Mouse (Mus musculus) cerebellum, postnatal 4 days (tissue): ENCODE results near the gene Capn5.

Experiments
- DNase-seq, 2 experiments: peaks; one replicate each; pipeline ENCODE4 v3.0.0; 2022; ENCODE audit warnings: low spot score in 2 of 2, mixed read lengths in 1 of 2

Gene Capn5

GRCm38 (mm10) chr7:98148721-98149407, 29.2 kb downstream of the Capn5 start:
- no peak for DNase-seq

- peak in 1 of 2 experiments; percentile 38 for DNase-seq
Measured at GRCm38 (mm10) chr7:98147766-98148165, 30.3 kb downstream of the Capn5 start.

- DNase-seq = no peak
Measured at GRCm38 (mm10) chr7:98146447-98146845, 31.6 kb downstream of the Capn5 start.

GRCm38 (mm10) chr7:98145842-98146446, 32.1 kb downstream of the Capn5 start:
- no peak for DNase-seq

- no peak for DNase-seq
Measured at GRCm38 (mm10) chr7:98145402-98145801, 32.7 kb downstream of the Capn5 start, which contains the start of gene Omp. Gene Omp, minus strand, starts transcription at chr7:98145502.

- DNase-seq = no peak
Measured at GRCm38 (mm10) chr7:98142648-98143047, 35.4 kb downstream of the Capn5 start.

GRCm38 (mm10) chr7:98142247-98142646, 35.8 kb downstream of the Capn5 start:
- no peak for DNase-seq

- DNase-seq = peak in 1 of 2 experiments; percentile 39
Measured at GRCm38 (mm10) chr7:98141206-98141605, 36.9 kb downstream of the Capn5 start.

- no peak for DNase-seq
Measured at GRCm38 (mm10) chr7:98140597-98140996, 37.5 kb downstream of the Capn5 start.

GRCm38 (mm10) chr7:98139216-98139615, 38.9 kb downstream of the Capn5 start:
- no peak for DNase-seq

GRCm38 (mm10) chr7:98137995-98138394, 40.1 kb downstream of the Capn5 start:
- no peak for DNase-seq

- DNase-seq = no peak
Measured at GRCm38 (mm10) chr7:98137583-98137982, 40.5 kb downstream of the Capn5 start.

GRCm38 (mm10) chr7:98131751-98132150, 46.3 kb downstream of the Capn5 start:
- DNase-seq = no peak

GRCm38 (mm10) chr7:98125473-98125872, 52.6 kb downstream of the Capn5 start:
- peak in 1 of 2 experiments; percentile 39 for DNase-seq

- DNase-seq = no peak
Measured at GRCm38 (mm10) chr7:98124701-98125100, 53.4 kb downstream of the Capn5 start.

- no peak for DNase-seq
Measured at GRCm38 (mm10) chr7:98121673-98122072, 56.4 kb downstream of the Capn5 start.

GRCm38 (mm10) chr7:98121241-98121640, 56.8 kb downstream of the Capn5 start:
- no peak for DNase-seq

GRCm38 (mm10) chr7:98120325-98120724, 57.7 kb downstream of the Capn5 start:
- DNase-seq = peak; percentile 61 to 72

- no peak for DNase-seq
Measured at GRCm38 (mm10) chr7:98119961-98120232, 58.2 kb downstream of the Capn5 start.

- DNase-seq = no peak
Measured at GRCm38 (mm10) chr7:98119179-98119960, 58.7 kb downstream of the Capn5 start, which contains the start of gene Myo7a. Gene Myo7a, minus strand, starts transcription at chr7:98119524.

- peak in 1 of 2 experiments; percentile 49 for DNase-seq
Measured at GRCm38 (mm10) chr7:98117012-98117660, 60.9 kb downstream of the Capn5 start.

- no peak for DNase-seq
Measured at GRCm38 (mm10) chr7:98114656-98115055, 63.4 kb downstream of the Capn5 start.
